Mouse (Mus musculus) bone marrow macrophage, adult 2 months (primary cell): ENCODE measurements around the gene Scarb2. TPM values are rescaled to one million over a fixed set of nuclear protein-coding genes. Genes with fewer than 3 reads are reported as not detected.

Source experiments
- H3K27ac ChIP-seq: 2 replicates; pipeline ENCODE4 v1.5.1; 2012; ENCODE audit warnings: low read depth, low read length; ENCODE audit not compliant: insufficient read depth
- H3K4me1 ChIP-seq: 2 replicates; pipeline ENCODE4 v1.6.1; 2012; ENCODE audit warnings: low read length; ENCODE audit not compliant: control insufficient read depth, insufficient read depth
- H3K4me3 ChIP-seq: 2 replicates; pipeline ENCODE4 v1.5.1; 2012; ENCODE audit warnings: mild to moderate bottlenecking, low read length, moderate library complexity; ENCODE audit not compliant: insufficient read depth
- CTCF ChIP-seq: IDR thresholded peaks from 2 replicates; pipeline ENCODE4 v1.5.1; 2012; ENCODE audit warnings: low read depth, mild to moderate bottlenecking, low read length, moderate library complexity
- POLR2A ChIP-seq: IDR thresholded peaks from 2 replicates; pipeline ENCODE4 v1.6.1; 2012; ENCODE audit warnings: mild to moderate bottlenecking, low read depth, low read length, borderline replicate concordance
- polyA plus RNA-seq: library from polyadenylated mRNA; stranded (reverse); fragments of >200 nt; gene quantifications from 2 replicates; pipeline ENCODE4 v1.2.4, GENCODE M21; 2012; ENCODE audit not compliant: missing spikeins, insufficient read depth, insufficient read length

Scarb2 gene
- polyA plus RNA-seq, 1 experiment, result 98.6 TPM

DNA sequence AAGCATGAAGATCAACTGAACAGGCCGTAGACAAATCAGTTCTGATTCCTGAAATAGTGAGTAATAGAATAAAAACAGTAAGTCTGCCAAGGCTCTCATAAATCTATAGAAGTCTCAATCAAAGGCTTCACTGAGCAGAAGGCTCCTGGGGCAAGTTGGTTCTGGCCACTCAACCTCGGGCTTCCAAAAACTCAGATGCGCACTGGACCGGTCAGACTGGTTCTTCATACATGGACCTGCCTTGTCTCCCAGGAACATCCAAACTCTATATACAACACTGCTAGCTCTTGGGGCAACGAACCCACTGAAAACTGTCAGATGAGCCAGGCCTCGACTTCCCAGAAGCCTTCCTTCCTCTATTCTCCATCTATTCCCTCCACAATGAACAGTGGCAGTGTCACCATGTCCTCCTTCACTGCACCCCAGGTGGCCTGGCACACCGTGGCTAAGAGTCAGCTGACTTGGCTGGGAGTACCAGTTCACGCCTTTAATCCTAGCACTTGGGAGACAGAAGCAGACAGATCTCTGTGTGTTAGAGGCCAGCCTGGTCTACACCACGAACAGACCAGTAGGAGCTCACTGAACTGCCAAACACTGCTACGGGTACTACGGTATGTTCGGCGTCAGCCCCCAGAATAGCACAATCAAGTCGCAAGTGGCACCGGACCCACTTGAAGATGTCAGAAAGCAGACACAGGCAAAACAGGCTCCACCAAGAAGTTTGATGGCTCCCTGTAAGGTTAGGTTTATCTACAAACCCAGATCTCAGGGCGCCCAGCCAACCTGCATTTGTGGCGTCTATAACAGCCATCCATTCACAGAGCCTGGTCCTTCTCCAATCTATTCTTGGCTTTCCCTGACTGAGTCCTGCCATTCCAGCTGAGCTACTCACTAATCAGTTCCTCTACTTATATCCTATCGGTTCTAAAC lies 37.2 kb downstream of the Scarb2 start:
- Histone ChIP-seq H3K4me1 (peaks cover 36% of the 10 kb centered on the region), H3K4me3 (no peak overlapping the region), H3K27ac (no peak overlapping the region)
- TF ChIP-seq CTCF, result no peak
- TF ChIP-seq POLR2A, result no peak

DNA sequence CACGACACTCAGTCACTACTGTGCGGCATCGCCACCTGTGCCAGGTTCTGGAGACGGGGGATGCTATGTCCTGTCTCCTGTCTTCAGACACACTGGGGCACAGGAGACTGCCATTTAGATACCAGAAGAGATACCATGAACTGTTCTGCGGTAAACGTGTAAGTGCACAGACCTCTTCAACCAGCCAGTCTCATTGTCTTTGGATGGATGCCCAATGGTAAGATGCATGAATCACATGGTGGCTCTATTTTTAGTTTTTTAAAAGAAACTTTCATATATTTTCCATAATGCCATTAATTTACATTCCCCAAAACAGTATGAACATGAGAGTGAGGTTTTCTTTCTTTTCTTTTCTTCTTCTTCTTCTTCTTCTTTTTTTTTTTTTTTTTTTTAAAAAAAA lies 38.4 kb downstream of the Scarb2 start:
- TF ChIP-seq POLR2A (no peak), CTCF (no peak)
- H3K27ac ChIP-seq, result peak overlapping the region; percentile 79; the same call in 1 of the 2 replicates
- no peak overlapping the region for H3K4me3 ChIP-seq
- peaks cover 36% of the 10 kb centered on the region for H3K4me1 ChIP-seq

DNA sequence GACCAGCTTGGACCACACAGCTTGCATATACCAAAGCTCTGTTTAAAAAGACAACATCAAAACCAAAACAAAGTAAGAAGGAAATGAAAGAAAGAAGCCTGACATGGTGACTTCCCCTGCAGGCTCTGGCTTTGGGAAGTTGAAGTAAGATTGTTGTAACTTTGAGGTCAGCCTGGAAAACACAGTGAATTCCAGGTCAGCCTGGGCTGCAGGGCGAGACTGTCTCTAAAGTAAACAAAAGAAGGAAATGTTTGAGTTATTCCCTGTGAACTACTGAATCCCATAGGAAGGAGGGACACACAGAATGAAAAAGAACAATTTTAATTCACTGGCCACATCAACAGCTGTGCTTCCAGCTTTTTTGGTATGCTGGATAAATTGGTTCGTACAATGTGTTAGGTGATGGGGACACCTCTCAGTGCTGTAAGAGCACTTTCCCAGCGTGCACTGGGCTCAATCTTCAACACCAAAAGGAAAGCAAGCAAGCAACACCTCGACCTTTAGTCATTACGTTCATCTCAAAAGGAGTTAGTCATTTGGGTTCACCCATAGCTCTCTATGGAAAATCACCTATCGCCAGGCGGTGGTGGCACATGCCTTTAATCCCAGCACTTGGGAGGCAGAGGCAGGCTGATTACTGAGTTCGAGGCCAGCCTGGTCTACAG lies 39.4 kb downstream of the Scarb2 start:
- peak overlapping the region; percentile 79 for H3K27ac ChIP-seq
- TF ChIP-seq POLR2A (no peak), CTCF (no peak)
- H3K4me3 ChIP-seq, result no peak overlapping the region
- H3K4me1 ChIP-seq, result peaks cover 38% of the 10 kb centered on the region

DNA sequence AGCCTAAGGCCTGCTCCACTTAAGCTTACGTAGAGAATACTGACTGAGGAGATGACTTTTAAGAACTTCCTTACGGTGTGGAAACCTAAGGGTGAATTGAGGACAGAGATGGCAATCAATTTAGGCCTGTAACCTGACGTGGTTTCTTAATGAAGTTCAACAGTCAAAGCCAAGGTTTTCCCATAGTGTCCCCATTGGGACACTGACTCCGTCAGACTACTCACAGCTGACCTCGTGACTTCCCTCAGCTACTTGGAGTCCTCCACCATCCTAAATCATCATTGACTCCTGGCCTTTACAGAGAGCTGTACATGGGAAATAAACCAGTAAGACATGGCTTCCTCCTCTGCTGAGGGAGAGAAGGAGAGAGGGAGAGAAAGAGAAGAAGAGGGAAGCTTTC lies 41.1 kb downstream of the Scarb2 start:
- no peak for TF ChIP-seq POLR2A
- no peak for TF ChIP-seq CTCF
- H3K4me3 ChIP-seq, result no peak overlapping the region
- H3K4me1 ChIP-seq, result peaks cover 38% of the 10 kb centered on the region
- H3K27ac ChIP-seq, result peak overlapping the region; percentile 41; the same call in 1 of the 2 replicates

DNA sequence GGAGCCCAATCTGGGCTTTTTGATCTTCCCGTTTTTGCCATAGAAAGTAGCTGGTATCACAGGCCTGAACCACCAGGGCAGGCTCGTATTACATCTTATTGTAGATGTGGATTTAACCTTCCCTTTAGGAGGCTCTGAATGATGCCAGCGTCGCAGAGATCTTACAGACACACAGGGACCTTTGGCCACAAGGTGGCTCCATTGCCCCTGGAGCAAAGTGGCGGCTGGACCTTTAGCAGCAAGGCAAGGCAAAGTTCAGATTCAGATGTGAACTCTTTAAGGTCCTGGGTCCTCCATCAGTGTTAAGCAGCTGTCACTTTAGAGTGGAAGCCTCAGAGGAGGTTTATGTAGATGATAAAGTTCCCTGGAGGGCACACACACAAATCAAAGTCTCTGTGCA lies 45.3 kb downstream of the Scarb2 start:
- Histone ChIP-seq H3K27ac (no peak overlapping the region), H3K4me1 (peaks cover 14% of the 10 kb centered on the region), H3K4me3 (no peak overlapping the region)
- peak; percentile 66 for TF ChIP-seq CTCF
- no peak for TF ChIP-seq POLR2A

GRCm38 (mm10) chr5:92458726-92459125 lies 47.9 kb downstream of the Scarb2 start:
- H3K27ac ChIP-seq, result no peak overlapping the region
- TF ChIP-seq POLR2A, result no peak
- TF ChIP-seq CTCF, result no peak
- H3K4me1 ChIP-seq, result peaks cover 2% of the 10 kb centered on the region; the same call in 1 of the 2 replicates
- no peak overlapping the region for H3K4me3 ChIP-seq

DNA sequence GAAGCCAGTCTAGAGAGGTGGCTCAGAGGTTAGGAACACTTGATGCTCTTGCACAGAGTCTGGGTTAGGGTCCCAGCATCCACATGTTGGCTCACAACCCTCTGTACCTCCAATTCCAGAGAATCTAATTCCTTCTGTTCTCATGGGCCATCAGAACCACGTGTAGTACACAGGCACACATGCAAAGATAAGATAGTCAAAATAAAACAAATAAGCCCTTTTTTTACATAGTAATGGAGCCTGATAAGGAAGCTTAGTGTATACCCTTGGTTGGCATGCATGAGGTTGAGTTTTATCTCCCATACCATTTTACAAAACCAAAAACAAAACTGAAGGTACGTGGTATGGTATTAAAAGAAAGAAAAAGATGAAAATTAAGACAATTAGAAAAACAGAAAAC lies 49.2 kb downstream of the Scarb2 start:
- Histone ChIP-seq H3K27ac (no peak overlapping the region), H3K4me3 (no peak overlapping the region), H3K4me1 (no peaks in the 10 kb centered on the region)
- TF ChIP-seq CTCF, result no peak
- TF ChIP-seq POLR2A, result no peak

DNA sequence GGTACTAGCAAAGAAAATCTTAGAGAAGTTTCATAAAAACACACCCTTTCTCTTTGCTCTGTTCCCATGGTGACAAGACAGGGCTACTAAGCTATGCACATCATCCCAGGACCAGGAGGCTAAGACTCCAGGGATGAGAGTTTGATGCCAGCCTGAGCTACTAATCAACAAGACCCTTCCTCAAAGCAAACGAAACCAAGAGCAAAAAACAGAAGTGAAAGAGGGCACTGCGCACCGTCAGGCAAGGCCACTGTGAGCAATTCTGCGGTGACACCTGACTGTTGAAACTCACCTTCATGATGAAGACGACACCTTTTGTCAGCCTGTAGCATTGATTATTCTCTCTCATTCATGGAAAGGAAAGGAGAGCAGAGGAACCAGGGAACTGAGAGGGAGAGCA lies 53.8 kb downstream of the Scarb2 start:
- Histone ChIP-seq H3K4me3 (no peak overlapping the region), H3K27ac (no peak overlapping the region), H3K4me1 (no peaks in the 10 kb centered on the region)
- TF ChIP-seq POLR2A (no peak), CTCF (no peak)

- Histone ChIP-seq H3K27ac (no peak overlapping the region), H3K4me3 (no peak overlapping the region), H3K4me1 (peaks cover 2% of the 10 kb centered on the region)
- no peak for TF ChIP-seq POLR2A
- TF ChIP-seq CTCF, result no peak
These were observed 59.9 kb downstream of the Scarb2 start for GRCm38 (mm10) chr5:92446736-92447135.

- Histone ChIP-seq H3K4me3 (no peak overlapping the region), H3K27ac (no peak overlapping the region), H3K4me1 (peaks cover 14% of the 10 kb centered on the region)
- TF ChIP-seq POLR2A (no peak), CTCF (no peak)
These were observed 61.6 kb downstream of the Scarb2 start for GRCm38 (mm10) chr5:92445016-92445415.
